Mouse (Mus musculus) E14TG2a.4 (cell line): ENCODE results near the gene Kpna6.

Experiments used
- H3K27me3 ChIP-seq: 2 replicates; pipeline ENCODE4 v1.6.1; 2014; ENCODE audit warnings: low read length, control low read depth; ENCODE audit not compliant: insufficient read depth
- H3K36me3 ChIP-seq: 2 replicates; pipeline ENCODE4 v1.6.1; 2014; ENCODE audit warnings: low read length, control low read depth; ENCODE audit not compliant: insufficient read depth
- H3K4me1 ChIP-seq: replicated peaks from 2 replicates; pipeline ENCODE4 v1.6.1; 2014; ENCODE audit warnings: low read depth, low read length, control low read depth
- H3K4me3 ChIP-seq: replicated peaks from 2 replicates; pipeline ENCODE4 v1.5.1; 2014; ENCODE audit warnings: mild to moderate bottlenecking, low read length
- H3K9me3 ChIP-seq: 2 replicates; pipeline ENCODE4 v1.6.1; 2014; ENCODE audit warnings: low read length, control low read depth
- CTCF ChIP-seq: conservative IDR thresholded peaks from 2 replicates; pipeline ENCODE4 v1.5.1; 2014; ENCODE audit warnings: low read length
- NANOG ChIP-seq: IDR thresholded peaks from 2 replicates; pipeline ENCODE4 v1.6.1; 2014; ENCODE audit warnings: borderline replicate concordance, low read length, mixed read lengths
- POU5F1 ChIP-seq: IDR thresholded peaks from 2 replicates; pipeline ENCODE4 v1.6.1; 2014; ENCODE audit warnings: low read length, borderline replicate concordance

Gene Kpna6

GRCm38 (mm10) chr4:129662255-129662813 lies 10.2 kb downstream of the Kpna6 start:
- Histone ChIP-seq H3K9me3 (no peaks in the 10 kb centered on the region), H3K4me3 (no peak overlapping the region), H3K4me1 (peaks cover 3% of the 10 kb centered on the region; the same call in 1 of the 2 replicates), H3K36me3 (peaks cover 54% of the 10 kb centered on the region), H3K27me3 (no peaks in the 10 kb centered on the region)
- TF ChIP-seq NANOG = no peak
- no peak for TF ChIP-seq POU5F1
- no peak for TF ChIP-seq CTCF

- peaks cover 3% of the 10 kb centered on the region; the same call in 1 of the 2 replicates for H3K4me1 ChIP-seq
- no peaks in the 10 kb centered on the region for H3K27me3 ChIP-seq
- H3K9me3 ChIP-seq = no peaks in the 10 kb centered on the region
- H3K4me3 ChIP-seq = no peak overlapping the region
- H3K36me3 ChIP-seq = peaks cover 62% of the 10 kb centered on the region
- TF ChIP-seq NANOG = no peak
- TF ChIP-seq POU5F1 = no peak
- TF ChIP-seq CTCF = no peak
Observed at GRCm38 (mm10) chr4:129661584-129661983, 11.0 kb downstream of the Kpna6 start.

GRCm38 (mm10) chr4:129654770-129655169 lies 17.8 kb downstream of the Kpna6 start:
- Histone ChIP-seq H3K4me1 (no peaks in the 10 kb centered on the region), H3K27me3 (no peaks in the 10 kb centered on the region), H3K36me3 (peaks cover 93% of the 10 kb centered on the region), H3K9me3 (no peaks in the 10 kb centered on the region), H3K4me3 (no peak overlapping the region)
- TF ChIP-seq CTCF (no peak), POU5F1 (no peak), NANOG (no peak)

GRCm38 (mm10) chr4:129650359-129650758 lies 22.2 kb downstream of the Kpna6 start:
- Histone ChIP-seq H3K36me3 (peaks cover 95% of the 10 kb centered on the region), H3K4me3 (no peak overlapping the region), H3K27me3 (no peaks in the 10 kb centered on the region), H3K4me1 (no peaks in the 10 kb centered on the region), H3K9me3 (no peaks in the 10 kb centered on the region)
- TF ChIP-seq CTCF = no peak
- no peak for TF ChIP-seq NANOG
- no peak for TF ChIP-seq POU5F1

- Histone ChIP-seq H3K4me1 (no peaks in the 10 kb centered on the region), H3K9me3 (no peaks in the 10 kb centered on the region), H3K4me3 (no peak overlapping the region), H3K36me3 (peaks cover 95% of the 10 kb centered on the region), H3K27me3 (no peaks in the 10 kb centered on the region)
- TF ChIP-seq NANOG = no peak
- no peak for TF ChIP-seq CTCF
- TF ChIP-seq POU5F1 = no peak
Observed at GRCm38 (mm10) chr4:129648656-129649055, 23.9 kb downstream of the Kpna6 start.

- Histone ChIP-seq H3K9me3 (no peaks in the 10 kb centered on the region), H3K4me3 (no peak overlapping the region), H3K27me3 (no peaks in the 10 kb centered on the region), H3K4me1 (peaks cover 12% of the 10 kb centered on the region), H3K36me3 (peaks cover 67% of the 10 kb centered on the region)
- TF ChIP-seq NANOG (no peak), CTCF (no peak), POU5F1 (no peak)
Observed at GRCm38 (mm10) chr4:129645204-129645603, 27.4 kb downstream of the Kpna6 start.

- H3K9me3 ChIP-seq = no peaks in the 10 kb centered on the region
- peaks cover 64% of the 10 kb centered on the region for H3K36me3 ChIP-seq
- no peak for TF ChIP-seq CTCF
- TF ChIP-seq NANOG = no peak
- TF ChIP-seq POU5F1 = no peak
- H3K4me3 ChIP-seq = peak overlapping the region; percentile 88
- no peaks in the 10 kb centered on the region for H3K27me3 ChIP-seq
- H3K4me1 ChIP-seq = peaks cover 39% of the 10 kb centered on the region
Observed at GRCm38 (mm10) chr4:129641756-129642155, 30.8 kb downstream of the Kpna6 start.

GRCm38 (mm10) chr4:129640638-129641467 lies 31.7 kb downstream of the Kpna6 start, which contains the start of gene Txlna:
Gene Txlna, minus strand, starts transcription at chr4:129641065.
- Histone ChIP-seq H3K36me3 (peaks cover 64% of the 10 kb centered on the region), H3K4me3 (peak within 1 kb of the TSS; percentile 88), H3K4me1 (peaks cover 44% of the 10 kb centered on the region), H3K9me3 (no peaks in the 10 kb centered on the region), H3K27me3 (no peaks in the 10 kb centered on the region)
- TF ChIP-seq NANOG (no peak), POU5F1 (no peak), CTCF (no peak)
